Mouse (Mus musculus): ENCODE data around the gene Nms. TPM values are rescaled to one million over a fixed set of nuclear protein-coding genes. Genes with fewer than 3 reads are reported as not detected.

Gene Nms
- not detected for total RNA-seq (2021)
- long read RNA-seq, experiment 1: 0 reads
- long read RNA-seq, experiment 2: 0 reads

DNA sequence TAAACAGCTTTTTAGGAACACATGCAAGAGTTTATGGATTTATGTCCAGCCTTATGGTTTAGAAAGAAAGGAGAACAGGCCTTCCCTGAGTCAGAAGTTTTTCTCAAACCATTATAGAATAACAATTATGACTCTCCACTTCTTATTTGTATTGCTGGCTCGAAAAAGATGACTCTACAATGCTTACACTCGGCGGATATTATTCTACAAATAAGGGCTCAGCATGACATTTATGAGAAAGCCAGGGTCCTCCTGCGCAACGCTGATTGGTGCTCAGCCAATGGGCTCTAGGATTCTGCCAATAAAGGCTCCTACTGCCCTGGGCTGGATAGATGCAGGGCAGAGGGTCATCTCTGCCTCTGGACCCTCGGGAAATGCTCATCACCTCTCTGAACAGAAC lies at the start of gene Nms:
Gene Nms (plus strand): TSS at position 301 of the 400 bp plus-strand sequence.
- intact Hi-C loops (cut with DNase I): no loop called here
- DNase-seq: no peak

- intact Hi-C loops (cut with DNase I): no loop called here
- DNase-seq: no peak
Measured at GRCm38 (mm10) chr1:38891444-38891843, 47.5 kb upstream of the Nms start.

DNA sequence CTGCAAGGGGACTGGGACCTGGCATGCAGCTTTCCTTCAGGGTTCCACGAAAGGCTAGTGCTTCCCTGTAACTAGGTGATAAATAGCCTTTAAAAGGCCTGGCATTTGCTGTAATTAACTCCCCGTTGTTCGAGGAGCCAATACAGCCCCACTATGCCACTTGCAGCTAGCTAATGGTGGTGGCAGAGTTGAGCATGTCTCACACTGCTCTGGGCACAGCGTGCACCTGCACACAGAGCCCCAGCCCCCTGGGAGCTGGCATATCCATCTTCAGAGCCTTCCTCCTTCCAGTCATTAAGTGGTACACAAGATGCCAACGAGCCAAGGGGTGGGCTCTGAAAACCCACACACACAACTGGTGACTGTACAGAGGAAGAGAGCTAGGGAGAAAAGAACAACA lies 45.9 kb upstream of the Nms start:
- intact Hi-C loops (cut with DNase I): no loop called here
- no peak for DNase-seq

- intact Hi-C loops (cut with DNase I): no loop called here
- peak; percentile 9 to 31 for DNase-seq
Measured at GRCm38 (mm10) chr1:38897431-38898248, 41.3 kb upstream of the Nms start, which contains the start of gene Chst10. Chst10 (minus strand) TSS chr1:38898161.

GRCm38 (mm10) chr1:38902571-38902970 lies 36.4 kb upstream of the Nms start:
- no peak for DNase-seq
- intact Hi-C loops (cut with DNase I): no loop called here

GRCm38 (mm10) chr1:38903985-38904384 lies 35.0 kb upstream of the Nms start:
- intact Hi-C loops (cut with DNase I): no loop called here
- DNase-seq: no peak

- intact Hi-C loops (cut with DNase I): no loop called here
- DNase-seq: no peak
Measured at GRCm38 (mm10) chr1:38928996-38929395, 10.0 kb upstream of the Nms start.

DNA sequence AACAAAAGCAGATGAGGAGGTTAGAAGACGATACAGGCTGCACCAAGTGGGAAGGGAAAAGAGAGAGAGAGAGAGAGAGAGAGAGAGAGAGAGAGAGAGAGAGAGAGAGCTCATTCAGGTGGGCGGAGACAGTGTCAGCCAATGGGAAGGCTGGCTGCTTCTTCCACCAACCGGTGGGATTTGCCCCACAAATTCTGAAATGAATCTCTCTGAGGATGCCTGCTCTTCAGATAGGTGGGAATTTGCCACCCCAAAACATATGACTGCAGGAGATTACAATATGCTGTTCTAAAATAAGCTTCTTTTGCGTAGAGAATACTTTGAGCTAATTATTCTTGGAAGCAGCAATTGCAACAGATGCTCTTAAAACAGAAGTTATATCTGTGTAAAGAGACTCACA lies 9.5 kb upstream of the Nms start:
- intact Hi-C loops (cut with DNase I): no loop called here
- DNase-seq: no peak

DNA sequence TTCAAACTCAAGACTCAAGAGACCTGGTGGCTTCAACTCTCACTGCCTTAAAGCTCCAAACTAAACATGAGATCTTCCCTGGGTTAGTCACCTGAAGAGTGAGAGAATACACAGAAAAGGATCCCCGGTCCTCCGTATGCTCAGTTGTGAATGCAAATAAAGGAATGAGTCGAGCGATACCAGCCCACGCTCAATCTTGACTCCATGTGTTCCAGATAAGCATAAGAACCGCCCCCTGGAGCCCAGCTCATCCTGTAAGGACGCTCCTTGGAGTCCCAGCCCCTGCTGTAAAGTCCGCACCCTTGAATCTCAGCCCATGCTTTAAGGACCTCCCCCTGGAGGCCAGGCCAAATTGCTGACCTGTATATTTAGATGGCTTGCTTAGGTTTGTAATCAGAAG lies 8.2 kb upstream of the Nms start:
- intact Hi-C loops (cut with DNase I): no loop called here

DNA sequence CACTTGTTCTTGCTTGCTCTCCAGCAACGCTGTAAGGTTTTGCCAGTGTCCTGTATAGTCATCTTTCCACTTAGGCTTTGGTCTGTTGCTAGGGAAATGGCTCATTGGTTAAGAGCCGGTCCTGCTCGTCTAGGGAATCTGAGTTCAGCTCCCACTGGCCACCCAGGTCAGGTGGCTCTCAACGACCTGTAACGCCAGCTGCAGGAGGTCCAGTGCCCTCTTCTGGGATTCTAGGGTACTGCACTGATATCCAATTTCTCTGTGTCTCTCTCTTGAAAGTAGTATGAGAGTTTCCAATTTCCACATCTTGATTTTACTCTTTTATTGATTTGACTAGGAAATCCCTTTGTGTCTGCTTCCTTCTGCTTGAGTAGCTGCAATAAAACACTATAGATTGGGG lies 4.3 kb upstream of the Nms start:
- intact Hi-C loops (cut with DNase I): no loop called here
- DNase-seq: no peak

More for the DNA sequence above, 8.2 kb upstream of the Nms start:
- DNase-seq: no peak

DNA sequence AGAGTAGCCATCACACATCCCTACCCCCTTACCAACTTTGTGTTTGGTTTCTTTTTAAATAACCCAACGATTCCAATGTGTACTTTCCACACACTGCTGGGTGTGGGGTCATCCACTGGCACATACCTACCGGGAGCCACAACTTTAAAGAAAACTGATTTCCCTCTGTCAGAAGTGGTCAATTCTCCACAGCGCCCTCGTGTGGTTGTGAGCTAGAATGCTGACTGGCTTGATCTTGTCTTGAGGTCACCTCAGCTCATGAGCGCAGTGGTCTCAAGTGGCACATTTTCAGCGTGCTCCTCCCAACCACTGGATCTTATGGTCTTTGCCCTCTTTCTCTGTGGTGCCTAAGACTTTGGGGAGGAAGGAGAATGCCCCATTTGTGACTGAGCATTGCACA lies 2.2 kb upstream of the Nms start:
- intact Hi-C loops (cut with DNase I): no loop called here
- no peak for DNase-seq

- intact Hi-C loops (cut with DNase I): no loop called here
- no peak for DNase-seq
Measured at GRCm38 (mm10) chr1:38939608-38940007, 659 bp downstream of the Nms start.

DNA sequence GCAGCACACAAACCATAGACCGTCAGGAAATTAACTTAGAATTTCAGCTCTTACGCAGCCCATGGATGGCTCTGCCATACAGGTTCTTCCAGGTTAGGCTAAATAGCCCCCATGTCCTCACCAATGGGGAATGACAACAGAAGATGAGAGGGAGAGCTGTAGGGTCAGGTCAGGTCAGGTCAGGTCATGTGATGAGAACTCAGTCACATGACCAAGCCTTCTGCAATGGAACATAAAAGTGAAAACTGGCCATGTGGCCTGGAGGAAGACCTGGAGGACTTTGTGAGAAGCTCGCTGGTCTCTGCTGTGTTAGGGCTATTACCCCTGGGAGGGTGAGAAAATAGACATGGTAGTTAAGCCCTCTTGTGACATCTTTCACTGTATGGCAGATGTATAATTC lies 17.5 kb downstream of the Nms start:
- intact Hi-C loops (cut with DNase I): no loop called here
- DNase-seq: no peak

- intact Hi-C loops (cut with DNase I): no loop called here
- no peak for DNase-seq
Measured at GRCm38 (mm10) chr1:38969116-38969515, 30.2 kb downstream of the Nms start.

- no peak for DNase-seq
Measured at GRCm38 (mm10) chr1:38971712-38972111, 32.8 kb downstream of the Nms start.

DNA sequence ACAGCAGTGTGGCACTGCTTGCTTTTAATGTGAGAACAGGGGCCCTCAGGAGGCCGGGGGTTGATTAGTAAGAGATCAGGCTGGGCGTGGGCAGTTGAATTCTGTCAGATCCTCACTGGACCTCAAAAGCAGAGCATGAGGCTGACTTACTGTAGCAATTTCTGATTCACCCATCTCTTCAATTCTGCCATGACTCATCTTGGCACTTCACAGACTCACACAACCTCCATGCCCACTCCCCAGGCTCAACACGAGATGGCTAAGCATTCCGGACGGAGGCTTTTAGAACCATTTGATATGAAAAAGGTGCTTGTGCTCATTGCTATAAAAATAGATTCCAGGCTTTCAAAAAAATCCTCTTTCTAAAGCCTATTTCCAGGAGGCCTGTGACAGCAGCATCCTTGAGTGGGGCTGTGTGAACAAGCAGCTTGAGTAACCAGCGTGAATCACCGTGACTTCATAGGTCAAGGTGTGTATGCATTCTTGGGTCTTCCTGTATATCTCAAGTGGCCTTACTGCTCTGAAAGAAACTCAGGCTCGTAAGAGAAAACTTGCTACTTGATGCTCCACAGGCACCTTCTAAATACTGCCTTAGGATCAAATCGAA lies 34.1 kb downstream of the Nms start:
- DNase-seq: no peak
- intact Hi-C loops (cut with DNase I): no loop called here

More at GRCm38 (mm10) chr1:38971712-38972111, 32.8 kb downstream of the Nms start:
- intact Hi-C loops (cut with DNase I): no loop called here

DNA sequence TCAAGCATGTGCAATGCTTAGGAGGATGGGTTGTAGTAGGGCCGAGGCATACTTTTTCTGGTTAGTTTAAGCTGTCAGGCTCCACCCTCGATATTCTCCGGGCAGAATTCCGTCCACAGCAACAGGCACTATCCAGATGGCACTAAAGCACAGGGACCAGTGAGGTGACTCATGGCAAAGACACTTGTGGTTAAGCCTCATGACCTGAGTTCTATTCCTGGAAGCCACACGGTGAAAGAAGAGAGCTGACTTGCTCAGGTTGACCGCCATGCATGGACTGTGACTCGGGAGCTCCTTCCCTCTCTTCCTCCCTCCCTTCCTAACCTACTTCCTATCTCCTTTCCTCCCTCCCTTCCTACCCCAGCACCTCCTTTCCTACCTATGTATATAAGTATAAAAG lies 41.0 kb downstream of the Nms start:
- no peak for DNase-seq
- intact Hi-C loops (cut with DNase I): no loop called here

- intact Hi-C loops (cut with DNase I): no loop called here
- no peak for DNase-seq
Measured at GRCm38 (mm10) chr1:38983870-38984269, 44.9 kb downstream of the Nms start.

GRCm38 (mm10) chr1:38985308-38985707 lies 46.4 kb downstream of the Nms start, which contains the start of gene Pdcl3:
Pdcl3 (plus strand) TSS chr1:38985608.
- DNase-seq: no peak
- intact Hi-C loops (cut with DNase I): no loop called here

- DNase-seq: peak; percentile 94 to 98
- intact Hi-C loops (cut with DNase I): no loop called here
Measured at GRCm38 (mm10) chr1:38987080-38987864, 48.3 kb downstream of the Nms start.

- no peak for DNase-seq
- intact Hi-C loops (cut with DNase I): no loop called here
Measured at GRCm38 (mm10) chr1:38987865-38988211, 48.9 kb downstream of the Nms start.

All from gastrocnemius, postnatal 36 days (tissue).